Mouse (Mus musculus) midbrain, embryonic 10.5 days (tissue): ENCODE results near the gene Tfcp2l1. TPM values are rescaled to one million over a fixed set of nuclear protein-coding genes. Genes with fewer than 3 reads are reported as not detected.

ENCODE experiments used
- DNase-seq: peaks from one replicate; pipeline ENCODE4 v3.0.0-alpha.2; 2017; ENCODE audit warnings: low spot score
- H3K27ac ChIP-seq: fragments of 300-500 bp; sonication (generic); replicated peaks from 2 replicates; pipeline ENCODE4 v1.5.1; 2016; ENCODE audit warnings: mild to moderate bottlenecking
- H3K27me3 ChIP-seq: fragments of 300-500 bp; sonication (generic); 2 replicates; pipeline ENCODE4 v1.6.1; 2016; ENCODE audit warnings: low read depth, mild to moderate bottlenecking; ENCODE audit not compliant: poor library complexity, severe bottlenecking
- H3K36me3 ChIP-seq: fragments of 300-500 bp; sonication (generic); 2 replicates; pipeline ENCODE4 v1.6.1; 2016; ENCODE audit warnings: mild to moderate bottlenecking, moderate library complexity
- H3K4me1 ChIP-seq: fragments of 300-500 bp; sonication (generic); 2 replicates; pipeline ENCODE4 v1.6.1; 2016
- H3K4me3 ChIP-seq: fragments of 300-500 bp; sonication (generic); 2 replicates; pipeline ENCODE4 v1.5.1; 2016; ENCODE audit warnings: mild to moderate bottlenecking, moderate library complexity
- H3K9me3 ChIP-seq: fragments of 300-500 bp; sonication (generic); replicated peaks from 2 replicates; pipeline ENCODE4 v1.6.1; 2016; ENCODE audit warnings: mild to moderate bottlenecking
- WGBS: fragments of 180-500 bp; shearing (Covaris S2); methylation state at CpG from one replicate; pipeline ENCODE4 v1.1.7; 2016; 5-methylcytosine and 5-hydroxymethylcytosine counted together
- polyA plus RNA-seq: library from polyadenylated mRNA; unstranded; fragments of >200 nt; fragmentation: Nextera tagmentation; extraction: Ambion mirVana; gene quantifications from 2 replicates; pipeline ENCODE4 v1.2.1, GENCODE M21; 2016

The Tfcp2l1 gene
- polyA plus RNA-seq, 1 experiment from 2014 or later = 0.20 TPM

DNA sequence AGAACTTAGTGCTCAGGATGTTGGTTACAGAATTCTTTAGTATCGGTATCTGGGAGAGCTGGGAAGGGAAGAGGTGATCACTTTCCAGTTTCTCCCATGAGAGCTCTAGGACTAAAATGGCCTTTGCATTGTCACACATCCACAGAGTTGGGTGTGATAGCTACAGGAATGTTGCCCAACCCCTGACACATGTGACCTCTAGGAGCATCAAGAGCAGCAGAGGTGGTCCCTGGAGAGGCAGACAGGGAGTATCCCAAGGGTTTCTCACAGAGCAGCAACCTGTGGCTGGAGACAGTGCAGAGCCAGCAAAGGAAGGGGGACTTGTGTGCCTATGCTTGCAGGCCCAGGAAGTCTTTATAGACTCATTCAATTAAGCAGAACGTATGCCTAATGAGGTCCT, 1.3 kb upstream of the Tfcp2l1 start:
- 87% methylated on average over 2 of the region's 2 CpGs for WGBS
- DNase-seq = no peak
- H3K27me3 ChIP-seq = peaks cover 54% of the 10 kb centered on the region
- H3K4me3 ChIP-seq = no peak overlapping the region
- no peaks in the 10 kb centered on the region for H3K36me3 ChIP-seq
- peaks cover 23% of the 10 kb centered on the region for H3K4me1 ChIP-seq
- H3K9me3 ChIP-seq = no peaks in the 10 kb centered on the region
- H3K27ac ChIP-seq = no peak overlapping the region

DNA sequence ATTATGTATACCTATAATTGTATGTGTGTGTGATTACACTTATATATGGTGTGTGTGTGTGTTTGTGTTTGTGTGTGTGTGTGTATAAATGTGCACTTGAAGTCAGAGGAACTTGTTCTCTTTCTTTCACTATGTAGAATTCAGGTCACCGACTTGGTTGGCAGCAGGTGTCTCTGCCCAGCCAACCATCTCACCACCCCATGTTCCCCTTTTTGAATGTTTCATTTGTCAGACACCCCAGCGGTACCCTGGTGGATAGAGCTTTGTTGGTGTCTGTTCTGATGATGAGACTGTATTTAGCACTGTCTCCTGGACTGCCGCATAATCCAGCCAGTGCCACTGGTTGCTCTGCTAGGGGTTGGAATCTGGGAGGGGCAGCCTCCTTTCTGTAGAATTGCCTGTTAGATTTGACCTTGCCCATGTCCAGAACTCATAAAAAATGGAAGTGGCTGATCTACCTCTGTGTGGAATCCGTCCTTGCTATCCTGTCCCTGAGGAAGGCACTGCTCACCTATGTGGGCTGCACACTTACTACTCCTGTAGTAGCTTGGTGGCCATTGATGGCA, 5.8 kb downstream of the Tfcp2l1 start:
- Histone ChIP-seq H3K27ac (no peak overlapping the region), H3K36me3 (no peaks in the 10 kb centered on the region), H3K9me3 (no peaks in the 10 kb centered on the region), H3K4me3 (no peak overlapping the region), H3K4me1 (peaks cover 2% of the 10 kb centered on the region), H3K27me3 (peaks cover 24% of the 10 kb centered on the region)
- WGBS = 91% methylated on average over 4 of the region's 4 CpGs
- no peak for DNase-seq

DNA sequence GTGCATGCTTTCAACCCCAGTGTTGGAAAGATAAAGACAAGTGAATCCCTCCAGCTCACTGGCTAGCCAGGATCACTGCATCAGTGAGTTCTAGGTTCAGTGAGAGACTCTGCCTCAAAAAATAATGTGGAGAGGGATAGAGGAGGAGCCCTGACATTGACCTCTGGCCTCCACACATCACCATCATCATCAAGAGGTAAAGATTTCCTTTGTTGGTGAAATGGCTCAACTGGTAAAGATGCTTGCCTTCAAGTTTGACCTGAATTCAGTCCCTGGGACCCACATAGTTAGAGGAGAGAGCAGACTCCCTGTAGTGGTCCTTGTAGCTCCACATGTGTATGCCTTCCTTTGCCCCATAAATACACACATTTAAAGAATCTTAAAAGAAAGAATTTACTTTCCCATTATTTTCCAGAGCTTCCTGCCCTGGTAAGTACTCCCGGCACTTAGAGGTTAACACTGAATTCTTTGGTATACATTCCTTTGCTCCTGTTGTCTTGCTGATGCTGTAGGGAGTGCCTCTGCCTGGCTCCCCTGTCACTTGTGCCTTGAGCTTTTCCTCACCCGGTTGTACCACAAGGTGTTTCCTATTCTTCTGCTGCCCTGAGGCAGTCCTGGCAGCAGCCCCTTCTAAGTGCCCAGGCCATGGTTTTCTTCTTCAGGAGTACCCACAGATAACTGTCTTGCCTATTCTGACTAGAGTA, 14.7 kb downstream of the Tfcp2l1 start:
- Histone ChIP-seq H3K27ac (no peak overlapping the region), H3K4me3 (no peak overlapping the region), H3K27me3 (no peaks in the 10 kb centered on the region), H3K4me1 (peaks cover 9% of the 10 kb centered on the region), H3K36me3 (no peaks in the 10 kb centered on the region), H3K9me3 (no peaks in the 10 kb centered on the region)
- 72% methylated on average over 2 of the region's 2 CpGs for WGBS
- no peak for DNase-seq

DNA sequence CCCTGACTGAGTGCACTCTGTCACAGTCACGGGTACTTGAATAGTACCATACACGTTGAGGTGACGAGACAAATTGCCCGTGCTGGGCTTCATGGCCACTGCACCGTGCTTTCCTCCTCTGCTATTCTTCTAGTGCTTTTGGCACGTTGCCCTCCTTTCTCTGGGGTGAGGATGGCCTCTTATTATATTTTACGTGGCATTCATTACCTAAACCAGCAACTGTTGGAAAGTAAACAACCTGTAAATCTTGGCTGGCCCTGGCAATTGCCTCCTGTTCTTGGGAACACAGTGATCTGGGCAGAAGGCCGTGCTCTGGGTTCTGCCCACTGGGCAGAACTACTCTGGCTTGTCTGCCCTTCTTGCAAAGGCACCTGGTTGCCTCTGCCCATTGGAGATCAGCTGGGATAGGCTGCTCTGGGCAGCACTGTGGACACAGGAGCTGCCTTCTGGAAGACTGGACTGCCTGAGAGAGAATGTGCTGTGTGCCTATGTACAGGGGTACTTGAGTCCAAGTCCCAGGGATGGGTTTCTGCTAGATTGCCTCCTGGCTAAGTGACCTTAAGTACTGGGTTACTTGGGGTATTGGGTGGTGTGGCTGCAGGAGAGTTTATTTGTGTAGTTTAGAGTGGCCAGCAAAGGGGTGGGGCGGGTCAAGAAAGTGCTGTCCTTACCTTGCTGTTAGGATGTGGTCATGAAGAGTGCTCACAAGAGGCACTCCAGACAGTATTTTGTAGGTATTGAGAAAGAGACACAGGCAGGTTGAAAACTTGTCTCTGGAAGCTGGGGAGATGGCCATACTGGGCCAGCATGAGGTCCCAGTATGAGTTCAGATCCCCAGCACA, 15.6 kb downstream of the Tfcp2l1 start:
- no peaks in the 10 kb centered on the region for H3K27me3 ChIP-seq
- no peak overlapping the region for H3K4me3 ChIP-seq
- peaks cover 9% of the 10 kb centered on the region for H3K4me1 ChIP-seq
- H3K36me3 ChIP-seq = no peaks in the 10 kb centered on the region
- DNase-seq = no peak
- H3K27ac ChIP-seq = no peak overlapping the region
- no peaks in the 10 kb centered on the region for H3K9me3 ChIP-seq
- WGBS = 71% methylated on average over 9 of the region's 9 CpGs

DNA sequence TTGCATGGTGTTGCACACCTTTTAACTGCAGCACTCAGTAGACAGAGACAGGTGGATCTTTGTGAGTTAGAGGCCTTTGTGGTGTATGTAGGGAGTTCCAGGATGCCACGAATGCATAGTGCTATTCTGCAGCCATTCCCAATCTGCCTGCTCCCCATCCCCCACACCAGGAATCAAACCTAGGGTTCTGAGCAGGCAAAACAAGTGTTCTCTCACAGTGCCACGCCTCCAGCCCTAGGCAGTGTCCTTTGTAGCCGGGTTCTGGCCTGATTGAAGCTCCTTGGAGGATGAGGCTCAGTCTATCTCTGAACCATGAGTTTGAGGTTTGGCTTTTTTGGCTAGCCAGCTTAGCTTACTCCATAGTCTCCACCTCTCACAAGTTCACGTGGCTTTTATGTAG, 18.0 kb downstream of the Tfcp2l1 start:
- no peak for DNase-seq
- H3K27me3 ChIP-seq = no peaks in the 10 kb centered on the region
- 60% methylated on average over 4 of the region's 4 CpGs for WGBS
- no peaks in the 10 kb centered on the region for H3K9me3 ChIP-seq
- no peaks in the 10 kb centered on the region for H3K36me3 ChIP-seq
- H3K4me1 ChIP-seq = peaks cover 15% of the 10 kb centered on the region
- no peak overlapping the region for H3K27ac ChIP-seq
- no peak overlapping the region for H3K4me3 ChIP-seq

DNA sequence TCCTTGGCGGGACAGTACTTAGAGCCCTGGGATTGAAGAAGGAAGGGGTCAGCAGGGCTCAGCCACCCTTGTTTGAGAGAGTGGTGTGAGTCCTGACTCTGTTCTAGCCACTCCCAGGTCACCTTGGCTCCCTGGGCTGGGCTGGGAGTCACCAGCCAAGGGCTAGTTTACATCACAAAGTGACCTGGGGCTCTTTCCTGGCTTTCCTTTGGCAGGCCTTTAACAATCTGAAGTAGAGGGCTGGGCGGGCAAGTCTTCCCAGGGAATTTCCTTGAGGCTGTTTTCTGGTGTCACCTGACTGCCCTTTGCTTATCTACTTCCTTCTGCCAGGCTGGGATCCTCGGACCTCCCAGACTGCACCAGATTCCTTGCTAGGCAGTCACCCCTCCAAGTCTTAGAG, 20.3 kb downstream of the Tfcp2l1 start:
- WGBS = 30% methylated on average over 3 of the region's 3 CpGs
- DNase-seq = no peak
- peaks cover 15% of the 10 kb centered on the region for H3K4me1 ChIP-seq
- no peak overlapping the region for H3K4me3 ChIP-seq
- no peaks in the 10 kb centered on the region for H3K9me3 ChIP-seq
- H3K27ac ChIP-seq = no peak overlapping the region
- H3K36me3 ChIP-seq = no peaks in the 10 kb centered on the region
- no peaks in the 10 kb centered on the region for H3K27me3 ChIP-seq

DNA sequence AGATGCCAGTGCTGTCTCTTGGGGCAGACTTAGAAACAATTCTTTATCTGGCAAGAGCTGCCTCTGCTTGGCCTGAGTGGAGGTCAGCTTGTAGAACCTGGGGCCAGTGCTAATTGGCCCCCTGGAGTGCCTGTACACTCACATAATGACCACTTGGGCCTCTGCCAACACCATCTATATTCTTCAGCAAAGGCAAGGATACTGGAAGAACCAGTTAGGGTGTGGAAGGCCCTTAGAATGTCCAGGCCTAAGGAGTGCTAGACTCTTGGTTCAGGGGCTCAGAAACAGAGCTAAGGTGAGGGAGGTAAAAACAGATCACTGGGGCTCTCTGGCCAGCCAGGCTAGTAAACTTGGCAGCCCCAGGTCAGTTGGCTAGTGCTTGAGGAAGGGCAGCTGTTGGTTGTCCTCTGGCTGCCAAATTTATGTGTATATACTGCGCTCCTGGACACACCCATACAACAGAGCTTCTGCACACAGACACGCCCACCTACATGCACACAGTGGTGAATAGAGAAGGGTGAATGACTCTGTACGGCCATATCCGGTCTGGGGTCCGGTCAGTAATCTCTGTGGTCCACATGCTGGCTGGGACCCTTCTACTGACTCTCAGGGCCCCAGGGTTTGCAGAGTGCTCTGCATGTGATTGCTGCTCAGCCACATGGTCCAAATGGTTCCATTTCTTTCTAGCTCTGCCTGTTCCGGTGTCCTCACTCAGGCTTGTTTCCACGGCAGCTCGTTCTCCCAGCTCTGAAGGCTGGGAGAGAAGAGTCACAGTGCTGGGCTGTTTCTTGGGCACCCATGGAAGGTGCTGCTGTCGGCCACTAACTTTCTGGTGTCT, 22.4 kb downstream of the Tfcp2l1 start:
- no peak for DNase-seq
- no peak overlapping the region for H3K4me3 ChIP-seq
- H3K27ac ChIP-seq = 0 out of 2 replicates have a peak overlapping the region, but pooled peaks have one; percentile 28
- H3K9me3 ChIP-seq = no peaks in the 10 kb centered on the region
- no peaks in the 10 kb centered on the region for H3K36me3 ChIP-seq
- H3K4me1 ChIP-seq = peaks cover 11% of the 10 kb centered on the region
- 84% methylated on average over 9 of the region's 9 CpGs for WGBS
- H3K27me3 ChIP-seq = no peaks in the 10 kb centered on the region

- 58% methylated on average over 3 of the region's 3 CpGs for WGBS
- no peak for DNase-seq
- H3K4me1 ChIP-seq = peaks cover 11% of the 10 kb centered on the region
- H3K27me3 ChIP-seq = no peaks in the 10 kb centered on the region
- 0 out of 2 replicates have a peak overlapping the region, but pooled peaks have one; percentile 28 for H3K27ac ChIP-seq
- H3K36me3 ChIP-seq = no peaks in the 10 kb centered on the region
- no peak overlapping the region for H3K4me3 ChIP-seq
- no peaks in the 10 kb centered on the region for H3K9me3 ChIP-seq
Observed at GRCm38 (mm10) chr1:118650771-118651080, 23.0 kb downstream of the Tfcp2l1 start.

DNA sequence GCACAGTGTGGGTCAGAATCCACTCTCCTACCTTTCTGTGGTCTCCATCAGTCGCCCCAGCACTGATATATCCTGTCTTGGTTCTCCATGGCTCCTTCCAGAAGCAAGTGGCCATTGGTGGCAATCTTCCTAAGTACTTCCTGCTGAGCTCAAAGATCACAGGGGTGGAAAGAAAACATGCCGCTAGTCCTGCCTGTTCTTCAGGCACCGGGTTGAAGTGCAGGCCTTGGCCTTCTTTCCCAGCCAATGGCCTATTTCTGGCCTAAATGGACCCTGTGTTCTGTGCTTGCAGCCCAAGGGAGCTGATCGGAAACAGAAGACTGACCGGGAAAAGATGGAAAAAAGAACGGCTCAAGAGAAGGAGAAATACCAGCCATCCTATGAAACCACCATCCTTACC, 31.0 kb downstream of the Tfcp2l1 start:
- Histone ChIP-seq H3K4me3 (no peak overlapping the region), H3K27ac (no peak overlapping the region), H3K4me1 (no peaks in the 10 kb centered on the region), H3K9me3 (no peaks in the 10 kb centered on the region), H3K27me3 (no peaks in the 10 kb centered on the region), H3K36me3 (no peaks in the 10 kb centered on the region)
- WGBS = 78% methylated on average over 6 of the region's 6 CpGs
- no peak for DNase-seq

DNA sequence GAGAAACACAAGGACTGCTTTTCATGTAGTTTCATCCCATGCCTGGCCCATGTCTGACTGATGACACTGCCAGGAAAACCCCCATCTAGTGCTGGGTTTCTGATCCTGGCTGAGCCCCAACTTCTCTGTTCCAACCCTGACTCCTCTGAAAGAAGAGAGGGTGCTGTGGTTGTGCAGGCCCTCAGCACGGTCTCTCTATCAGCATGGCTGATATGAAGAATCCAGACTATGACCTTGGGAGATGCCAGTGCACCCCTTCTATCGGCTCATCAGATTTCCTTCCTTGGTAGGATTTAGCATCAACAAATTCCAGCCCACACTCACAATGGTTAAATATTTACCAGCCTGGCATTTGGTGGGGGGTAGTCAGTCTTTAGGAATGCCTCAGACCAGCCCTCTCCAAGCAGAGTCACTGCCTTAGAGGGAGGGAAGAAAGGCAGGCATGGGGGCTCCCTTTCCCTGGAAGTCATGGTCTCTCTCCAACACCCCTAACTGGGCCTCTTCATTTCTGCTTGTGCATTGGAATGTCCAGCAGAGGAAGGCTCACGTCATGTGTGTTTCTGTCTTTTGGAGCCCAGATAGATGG, 33.2 kb downstream of the Tfcp2l1 start:
- Histone ChIP-seq H3K27me3 (no peaks in the 10 kb centered on the region), H3K36me3 (no peaks in the 10 kb centered on the region), H3K4me3 (no peak overlapping the region), H3K27ac (no peak overlapping the region), H3K9me3 (no peaks in the 10 kb centered on the region), H3K4me1 (no peaks in the 10 kb centered on the region)
- WGBS = 80% methylated on average over 3 of the region's 3 CpGs
- no peak for DNase-seq

DNA sequence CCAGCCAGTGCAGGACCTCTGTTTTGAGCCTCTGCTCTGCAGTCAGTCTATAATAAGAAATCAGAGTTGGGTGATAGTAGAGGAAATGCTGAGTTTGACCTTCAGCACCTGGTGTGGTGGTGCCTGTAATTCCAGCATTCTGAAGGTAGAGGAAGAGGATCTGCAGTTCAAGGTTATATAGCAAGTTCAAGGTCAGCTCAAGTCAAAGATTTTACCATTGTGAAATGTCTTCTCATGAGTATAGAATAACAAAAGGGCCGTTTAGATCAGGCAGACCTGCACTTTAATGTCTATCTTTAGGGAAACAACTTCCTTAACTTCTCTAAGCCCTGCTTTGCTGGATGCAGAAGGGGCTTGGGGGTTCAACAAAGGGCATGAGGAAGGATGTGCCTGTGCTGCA, 35.3 kb downstream of the Tfcp2l1 start:
- H3K27me3 ChIP-seq = no peaks in the 10 kb centered on the region
- DNase-seq = no peak
- H3K4me1 ChIP-seq = no peaks in the 10 kb centered on the region
- H3K36me3 ChIP-seq = no peaks in the 10 kb centered on the region
- 88% methylated on average over 1 of the region's 1 CpGs for WGBS
- no peaks in the 10 kb centered on the region for H3K9me3 ChIP-seq
- no peak overlapping the region for H3K4me3 ChIP-seq
- no peak overlapping the region for H3K27ac ChIP-seq

DNA sequence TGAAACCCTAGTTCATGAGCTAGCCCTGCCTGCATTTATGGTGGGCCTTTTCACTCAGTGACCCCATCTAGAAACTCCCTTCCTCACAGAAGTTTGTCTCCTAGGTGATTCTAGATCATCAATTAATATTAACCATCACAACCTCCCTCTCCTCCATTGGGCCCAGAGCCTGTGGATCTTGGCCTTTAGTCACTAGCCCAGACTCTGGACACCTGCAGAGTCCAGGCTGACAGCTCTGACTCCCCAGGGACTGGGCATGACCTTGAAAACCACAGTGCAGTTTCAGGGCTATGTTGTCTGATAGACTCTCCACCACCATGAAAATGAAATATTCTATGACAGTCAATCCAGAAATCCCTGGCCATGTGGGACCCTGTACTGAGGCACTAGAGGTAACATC, 39.8 kb downstream of the Tfcp2l1 start:
- DNase-seq = no peak
- no peaks in the 10 kb centered on the region for H3K9me3 ChIP-seq
- no peak overlapping the region for H3K27ac ChIP-seq
- H3K4me3 ChIP-seq = no peak overlapping the region
- no peaks in the 10 kb centered on the region for H3K27me3 ChIP-seq
- peaks cover 7% of the 10 kb centered on the region for H3K4me1 ChIP-seq
- H3K36me3 ChIP-seq = no peaks in the 10 kb centered on the region
